Mouse (Mus musculus): ENCODE data around the gene Pkn3.

DNA sequence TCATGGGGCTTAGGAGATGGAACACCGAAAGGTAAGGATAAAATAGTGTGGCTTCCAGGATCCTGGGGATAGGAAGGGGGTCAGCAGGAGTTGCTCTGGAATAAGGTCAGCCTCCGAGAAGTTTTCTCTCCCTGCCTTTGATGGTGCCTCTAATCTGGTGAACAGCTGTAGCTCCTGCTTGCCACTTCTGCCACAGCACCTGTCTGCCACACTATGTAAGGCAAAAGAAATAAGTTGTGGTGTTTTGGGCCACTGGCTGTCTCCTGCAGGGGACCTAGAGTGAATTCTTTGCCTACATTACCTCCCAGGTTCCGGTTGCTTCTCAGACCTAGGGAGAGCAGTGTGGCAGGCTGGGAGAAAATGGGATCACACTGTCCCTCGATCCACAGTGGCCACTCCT lies 1.3 kb downstream of the Pkn3 start:
- no peak for TF ChIP-seq CTCF (IDR thresholded peaks at IDR 0.05; ENCODE audit: borderline replicate concordance, control insufficient read depth, extremely low read depth, insufficient read depth, low read length, poor library complexity)
- TF ChIP-seq POLR2A (IDR thresholded peaks at IDR 0.05; ENCODE audit: control insufficient read depth, extremely low read depth, insufficient read depth, low read length, poor library complexity), result no peak

Data from thymus, adult 2 months (tissue).